Mouse (Mus musculus): ENCODE results near the gene Hist1h4d. TPM values are rescaled to one million over a fixed set of nuclear protein-coding genes. Genes with fewer than 3 reads are reported as not detected.

Gene Hist1h4d
- polyA plus RNA-seq, 1 experiment, result 18.7 TPM

DNA sequence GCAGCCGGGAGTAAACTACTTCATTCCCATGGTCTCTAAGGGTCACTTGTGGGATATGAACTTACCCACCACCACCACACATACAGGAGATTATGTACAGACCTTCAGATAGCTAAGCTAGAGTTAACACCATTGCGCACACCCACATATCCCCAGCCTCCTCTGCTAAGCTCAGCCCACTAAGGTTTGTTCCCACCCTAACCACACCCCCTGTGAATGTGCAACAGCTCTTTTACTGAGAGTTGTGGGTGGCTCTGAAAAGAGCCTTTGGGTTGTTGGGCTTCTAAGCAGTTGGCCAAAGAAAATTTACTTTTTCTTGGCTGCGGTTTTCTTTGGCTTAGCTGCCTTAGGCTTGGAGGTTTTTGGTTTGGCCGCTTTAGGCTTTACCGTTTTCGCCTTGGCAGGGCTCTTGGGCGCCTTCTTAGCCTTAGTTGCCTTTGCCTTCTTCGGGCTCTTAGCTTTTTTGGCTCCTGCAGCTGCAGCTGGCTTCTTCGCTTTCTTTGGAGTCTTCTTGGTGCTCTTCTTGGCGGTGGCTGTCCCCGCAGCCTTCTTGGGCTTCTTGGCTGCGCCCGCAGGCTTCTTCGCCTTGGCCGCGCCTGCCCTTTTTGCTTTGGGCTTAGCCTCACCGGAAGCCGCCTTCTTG, 40.3 kb downstream of the Hist1h4d start:
- TF ChIP-seq POLR2A (IDR thresholded peaks at IDR 0.05; ENCODE audit: borderline replicate concordance, extremely low read depth, insufficient read depth, insufficient read length, poor library complexity, severe bottlenecking) (0 out of 2 replicates have a peak, but pooled peaks have one; percentile 4), CTCF (IDR thresholded peaks at IDR 0.05; ENCODE audit: borderline replicate concordance, extremely low read depth, insufficient read depth, insufficient read length) (no peak)
- peak; percentile 91 for DNase-seq (ENCODE audit: low read depth)

- peak; percentile 94 for TF ChIP-seq POLR2A (IDR thresholded peaks at IDR 0.05; ENCODE audit: borderline replicate concordance, extremely low read depth, insufficient read depth, insufficient read length, poor library complexity, severe bottlenecking)
- DNase-seq (ENCODE audit: low read depth), result peak; percentile 96
These were observed 40.8 kb downstream of the Hist1h4d start, which contains the start of gene Hist1h1e for GRCm38 (mm10) chr13:23622175-23622671. TSS of gene Hist1h1e (minus strand) at chr13:23622558.

DNA sequence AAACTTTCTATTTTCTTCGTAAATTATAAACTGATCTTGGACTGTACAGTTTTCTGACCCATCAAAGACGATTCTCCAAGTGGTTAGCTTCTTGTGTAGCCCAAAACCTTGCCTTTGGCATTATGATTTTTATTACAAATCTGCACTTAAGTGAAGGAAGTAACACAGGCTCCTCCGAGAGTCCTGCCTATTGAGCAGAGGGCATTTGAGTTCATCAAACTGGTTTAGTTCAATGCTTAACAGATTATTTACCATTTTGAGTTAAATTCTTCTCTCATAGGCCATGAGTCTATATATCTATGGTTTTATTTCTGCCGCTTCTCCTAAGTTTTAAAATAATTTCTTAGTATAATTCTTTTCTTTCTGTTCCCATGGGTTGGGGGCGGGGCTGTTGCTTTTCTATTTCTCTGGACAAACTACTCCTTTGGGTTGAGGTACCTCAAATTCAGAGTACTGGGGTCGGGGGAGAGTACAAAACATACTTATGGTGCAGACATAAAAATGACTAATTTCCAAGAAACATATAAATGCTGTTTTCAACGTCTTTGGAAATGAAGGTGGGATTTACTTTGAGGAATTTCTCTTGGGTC, 41.6 kb downstream of the Hist1h4d start:
- TF ChIP-seq POLR2A (IDR thresholded peaks at IDR 0.05; ENCODE audit: borderline replicate concordance, extremely low read depth, insufficient read depth, insufficient read length, poor library complexity, severe bottlenecking), result no peak
- TF ChIP-seq CTCF (IDR thresholded peaks at IDR 0.05; ENCODE audit: borderline replicate concordance, extremely low read depth, insufficient read depth, insufficient read length), result no peak

GRCm38 (mm10) chr13:23630653-23631052, 49.3 kb downstream of the Hist1h4d start:
- peak; percentile 42; the same call in 1 of the 2 replicates for TF ChIP-seq CTCF (IDR thresholded peaks at IDR 0.05; ENCODE audit: borderline replicate concordance, extremely low read depth, insufficient read depth, insufficient read length)
- no peak for TF ChIP-seq POLR2A (IDR thresholded peaks at IDR 0.05; ENCODE audit: borderline replicate concordance, extremely low read depth, insufficient read depth, insufficient read length, poor library complexity, severe bottlenecking)
- DNase-seq (ENCODE audit: low read depth), result peak; percentile 15

More for the DNA sequence above, 41.6 kb downstream of the Hist1h4d start:
- DNase-seq (ENCODE audit: low read depth), result peak; percentile 56

Other genes starting within 250 kb of the Hist1h4d start
- 21.2 and 22.4 TPM in 2 replicates for gene Zfp322a, start 212.4 kb upstream of the Hist1h4d start, polyA plus RNA-seq (2012; rRNA removed)
- gene Abt1, start 157.7 kb upstream of the Hist1h4d start, polyA plus RNA-seq (2012; rRNA removed), result 7.2 and 8.3 TPM in 2 replicates
- 0.05 and 0.12 TPM in 2 replicates for gene Btn1a1, start 115.7 kb upstream of the Hist1h4d start, polyA plus RNA-seq (2012; rRNA removed)
- 0.03 and 0.11 TPM in 2 replicates for gene Btn2a2, start 92.7 kb upstream of the Hist1h4d start, polyA plus RNA-seq (2012; rRNA removed)
- 23.3 and 31.7 TPM in 2 replicates for gene Hist1h4h, start 50.5 kb upstream of the Hist1h4d start, polyA plus RNA-seq (2012; rRNA removed)
- 474 and 536 TPM in 2 replicates for gene Hist1h2af, start 47.7 kb upstream of the Hist1h4d start, polyA plus RNA-seq (2012; rRNA removed)
- 25.5 and 42.1 TPM in 2 replicates for gene Hist1h3g, start 46.2 kb upstream of the Hist1h4d start, polyA plus RNA-seq (2012; rRNA removed)
- 4.4 and 4.7 TPM in 2 replicates for gene Hist1h2bh, start 38.2 kb upstream of the Hist1h4d start, polyA plus RNA-seq (2012; rRNA removed)
- 4.5 and 5.5 TPM in 2 replicates for gene Hist1h3f, start 37.5 kb upstream of the Hist1h4d start, polyA plus RNA-seq (2012; rRNA removed)
- 17.2 and 25.6 TPM in 2 replicates for gene Hist1h4f, start 29.9 kb upstream of the Hist1h4d start, polyA plus RNA-seq (2012; rRNA removed)
- gene Hist1h1d, start 28.3 kb upstream of the Hist1h4d start, polyA plus RNA-seq (2012; rRNA removed), result 0.39 and 0.51 TPM in 2 replicates
- gene Hist1h3e, start 19.2 kb upstream of the Hist1h4d start, polyA plus RNA-seq (2012; rRNA removed), result 34.2 and 40.6 TPM in 2 replicates
- gene Hist1h2ae, start 10.4 kb upstream of the Hist1h4d start, polyA plus RNA-seq (2012; rRNA removed), result 17.9 and 18.0 TPM in 2 replicates
- 44.4 and 68.0 TPM in 2 replicates for gene Hist1h2bg, start 10.2 kb upstream of the Hist1h4d start, polyA plus RNA-seq (2012; rRNA removed)
- 15.0 and 21.6 TPM in 2 replicates for gene Hist1h2bf, start 7.4 kb upstream of the Hist1h4d start, polyA plus RNA-seq (2012; rRNA removed)
- gene Hist1h2ad, start 7.2 kb upstream of the Hist1h4d start, polyA plus RNA-seq (2012; rRNA removed), result 7.2 and 13.6 TPM in 2 replicates
- 21.8 and 24.7 TPM in 2 replicates for gene Hist1h3d, start 5.8 kb upstream of the Hist1h4d start, polyA plus RNA-seq (2012; rRNA removed)
- gene Hist1h2be, start 39.5 kb downstream of the Hist1h4d start, polyA plus RNA-seq (2012; rRNA removed), result 3.5 TPM in 2 replicates
- 5.8 and 7.8 TPM in 2 replicates for gene Hist1h1e, start 41.0 kb downstream of the Hist1h4d start, polyA plus RNA-seq (2012; rRNA removed)
- 1.7 and 1.8 TPM in 2 replicates for gene Hist1h2ac, start 102.3 kb downstream of the Hist1h4d start, polyA plus RNA-seq (2012; rRNA removed)
- 32.0 and 48.5 TPM in 2 replicates for gene Hist1h2bc, start 102.6 kb downstream of the Hist1h4d start, polyA plus RNA-seq (2012; rRNA removed)
- gene Hist1h1t, start 114.2 kb downstream of the Hist1h4d start, polyA plus RNA-seq (2012; rRNA removed), result 0.08 TPM in 1 of 2 replicates, not detected in the other
- gene Hist1h4c, start 116.9 kb downstream of the Hist1h4d start, polyA plus RNA-seq (2012; rRNA removed), result 4.6 and 11.6 TPM in 2 replicates
- gene Hfe, start 129.3 kb downstream of the Hist1h4d start, polyA plus RNA-seq (2012; rRNA removed), result 1.7 and 2.3 TPM in 2 replicates
- gene Hist1h1c, start 157.2 kb downstream of the Hist1h4d start, polyA plus RNA-seq (2012; rRNA removed), result 12.1 and 16.0 TPM in 2 replicates
- gene Hist1h3c, start 164.0 kb downstream of the Hist1h4d start, polyA plus RNA-seq (2012; rRNA removed), result 30.4 and 54.0 TPM in 2 replicates
- 11.1 and 17.5 TPM in 2 replicates for gene Hist1h2bb, start 165.1 kb downstream of the Hist1h4d start, polyA plus RNA-seq (2012; rRNA removed)
- 34.0 and 49.9 TPM in 2 replicates for gene Hist1h2ab, start 169.5 kb downstream of the Hist1h4d start, polyA plus RNA-seq (2012; rRNA removed)
- 49.2 and 55.6 TPM in 2 replicates for gene Hist1h3b, start 170.7 kb downstream of the Hist1h4d start, polyA plus RNA-seq (2012; rRNA removed)
- 17.9 and 20.4 TPM in 2 replicates for gene Hist1h4b, start 175.4 kb downstream of the Hist1h4d start, polyA plus RNA-seq (2012; rRNA removed)
- 11.6 and 33.9 TPM in 2 replicates for gene Hist1h4a, start 179.6 kb downstream of the Hist1h4d start, polyA plus RNA-seq (2012; rRNA removed)
- gene Hist1h3a, start 180.8 kb downstream of the Hist1h4d start, polyA plus RNA-seq (2012; rRNA removed), result 22.8 and 41.9 TPM in 2 replicates
- 3.8 and 4.0 TPM in 2 replicates for gene Hist1h1a, start 182.1 kb downstream of the Hist1h4d start, polyA plus RNA-seq (2012; rRNA removed)
- not detected in 2 replicates for gene Trim38, start 188.3 kb downstream of the Hist1h4d start, polyA plus RNA-seq (2012; rRNA removed)
- not detected in 2 replicates for gene Slc17a2, start 225.4 kb downstream of the Hist1h4d start, polyA plus RNA-seq (2012; rRNA removed)

Measured in brain, embryonic 14.5 days (tissue).